Mouse (Mus musculus) heart, postnatal 0 days (tissue): Measurements from ENCODE around the gene Nfe2. TPM values are rescaled to one million over a fixed set of nuclear protein-coding genes. Genes with fewer than 3 reads are reported as not detected.
"Not testable (repeated sequence)": the region's sequence is repeated elsewhere in the genome, so short reads cannot be mapped to it uniquely, and the experiment has no call there.

ENCODE experiments used
- ATAC-seq: fragments of 200-750 bp; cut with Nextera tagmentation; 2 replicates; pipeline ENCODE4 v1.8.0; 2017; ENCODE audit warnings: low read depth, moderate number of reproducible peaks, moderate library complexity; ENCODE audit not compliant: insufficient read depth
- DNase-seq: peaks from one replicate; pipeline ENCODE4 v3.0.0-alpha.2; 2016; ENCODE audit warnings: low spot score
- H3K27ac ChIP-seq: fragments of 300-500 bp; sonication (generic); 2 replicates; pipeline ENCODE4 v1.5.1; 2014; ENCODE audit warnings: low read depth, mild to moderate bottlenecking
- H3K27me3 ChIP-seq: fragments of 300-500 bp; sonication (generic); 2 replicates; pipeline ENCODE4 v1.6.1; 2014; ENCODE audit warnings: low read length, mixed read lengths; ENCODE audit not compliant: control insufficient read depth, insufficient read depth
- H3K36me3 ChIP-seq: fragments of 300-500 bp; sonication (generic); replicated peaks from 2 replicates; pipeline ENCODE4 v1.6.1; 2014; ENCODE audit warnings: low read length, mixed read lengths; ENCODE audit not compliant: control insufficient read depth, insufficient read depth
- H3K4me1 ChIP-seq: fragments of 300-500 bp; sonication (generic); 2 replicates; pipeline ENCODE4 v1.6.1; 2014; ENCODE audit warnings: antibody characterized with exemption; ENCODE audit not compliant: control insufficient read depth, insufficient read depth
- H3K4me2 ChIP-seq: fragments of 300-500 bp; sonication (generic); 2 replicates; pipeline ENCODE4 v1.6.1; 2014; ENCODE audit warnings: low read depth, mild to moderate bottlenecking, low read length, moderate library complexity
- H3K4me3 ChIP-seq: fragments of 300-500 bp; sonication (generic); 2 replicates; pipeline ENCODE4 v1.5.1; 2014; ENCODE audit warnings: low read depth, low read length
- H3K9ac ChIP-seq: fragments of 300-500 bp; sonication (generic); replicated peaks from 2 replicates; pipeline ENCODE4 v1.6.1; 2014; ENCODE audit warnings: low read depth, low read length, mixed read lengths
- H3K9me3 ChIP-seq: fragments of 300-500 bp; sonication (generic); replicated peaks from 2 replicates; pipeline ENCODE4 v1.6.1; 2016; ENCODE audit warnings: low read length; ENCODE audit not compliant: control insufficient read depth
- CTCF ChIP-seq: IDR thresholded peaks from 2 replicates; pipeline ENCODE4 v1.5.1; 2016; ENCODE audit warnings: antibody characterized with exemption, control low read depth, low read depth
- EP300 ChIP-seq: IDR thresholded peaks from 2 replicates; pipeline ENCODE4 v1.6.1; 2016; ENCODE audit warnings: antibody characterized with exemption, low read depth
- WGBS: fragments of 180-500 bp; shearing (Covaris S2); extraction: QIAGEN DNeasy Blood & Tissue Kit; methylation state at CpG from one replicate; pipeline ENCODE4 v1.1.7; 2014; 5-methylcytosine and 5-hydroxymethylcytosine counted together
- polyA plus RNA-seq: library from polyadenylated mRNA; unstranded; fragments of >200 nt; fragmentation: Nextera tagmentation; extraction: Ambion mirVana; gene quantifications from 2 replicates; pipeline ENCODE4 v1.2.1, GENCODE M21; 2015
- total RNA-seq: library from RNA; depleted of rRNA; stranded (reverse); fragments of >200 nt; gene quantifications from 2 replicates; pipeline ENCODE4 v1.2.3, GENCODE M21; 2014; ENCODE audit warnings: low replicate concordance

Gene Nfe2
- total and polyA plus RNA-seq, 2 experiments from 2014 or later: 1.2 to 1.9 TPM

- Histone ChIP-seq H3K4me3 (no peak overlapping the region), H3K4me2 (no peak overlapping the region), H3K36me3 (peaks cover 14% of the 10 kb centered on the region), H3K9me3 (no peaks in the 10 kb centered on the region), H3K9ac (no peak overlapping the region), H3K27ac (no peak overlapping the region), H3K4me1 (peaks cover 9% of the 10 kb centered on the region; the same call in 1 of the 2 replicates), H3K27me3 (no peaks in the 10 kb centered on the region)
- DNase-seq (no peak), ATAC-seq (no peak)
- no peak for TF ChIP-seq EP300
- no peak for TF ChIP-seq CTCF
- WGBS: 65% methylated on average over 3 of the region's 3 CpGs
Observed at GRCm38 (mm10) chr15:103252660-103253059, 5.5 kb downstream of the Nfe2 start.

- Histone ChIP-seq H3K9ac (no peak overlapping the region), H3K27me3 (no peaks in the 10 kb centered on the region), H3K4me3 (no peak overlapping the region), H3K4me2 (no peak overlapping the region), H3K9me3 (no peaks in the 10 kb centered on the region), H3K4me1 (peaks cover 9% of the 10 kb centered on the region; the same call in 1 of the 2 replicates), H3K27ac (no peak overlapping the region), H3K36me3 (peaks cover 24% of the 10 kb centered on the region)
- WGBS: 22% methylated on average over 1 of the region's 1 CpGs
- TF ChIP-seq CTCF: no peak
- no peak for TF ChIP-seq EP300
- no peak for DNase-seq
- ATAC-seq: no peak
Observed at GRCm38 (mm10) chr15:103251595-103251994, 6.6 kb downstream of the Nfe2 start.

- Histone ChIP-seq H3K4me3 (no peak overlapping the region), H3K4me1 (peaks cover 6% of the 10 kb centered on the region; the same call in 1 of the 2 replicates), H3K9ac (no peak overlapping the region), H3K36me3 (peaks cover 38% of the 10 kb centered on the region), H3K27ac (no peak overlapping the region), H3K9me3 (no peaks in the 10 kb centered on the region), H3K27me3 (no peaks in the 10 kb centered on the region), H3K4me2 (no peak overlapping the region)
- TF ChIP-seq EP300 (no peak), CTCF (peak; percentile 89)
- ATAC-seq: peak; percentile 25; the same call in 1 of the 2 replicates
- WGBS: 40% methylated on average over 2 of the region's 2 CpGs
- DNase-seq: no peak
Observed at GRCm38 (mm10) chr15:103250195-103250740, 7.9 kb downstream of the Nfe2 start.

GRCm38 (mm10) chr15:103249511-103249910 is 8.7 kb downstream of the Nfe2 start:
- H3K9me3 ChIP-seq, ATAC-seq, H3K27me3 ChIP-seq, H3K9ac ChIP-seq, H3K4me1 ChIP-seq, H3K4me3 ChIP-seq, H3K27ac ChIP-seq, H3K4me2 ChIP-seq, DNase-seq: not testable (repeated sequence)
- 86% methylated on average over 6 of the region's 6 CpGs for WGBS
- H3K36me3 ChIP-seq: peaks cover 43% of the 10 kb centered on the region

GRCm38 (mm10) chr15:103248401-103249313 is 9.5 kb downstream of the Nfe2 start:
- no peak overlapping the region for H3K4me3 ChIP-seq
- no peak for TF ChIP-seq EP300
- TF ChIP-seq CTCF: no peak
- no peaks in the 10 kb centered on the region for H3K27me3 ChIP-seq
- ATAC-seq (no peak), DNase-seq (no peak)
- H3K9ac ChIP-seq: no peak overlapping the region
- H3K9me3 ChIP-seq: no peaks in the 10 kb centered on the region
- WGBS: 72% methylated on average over 28 of the region's 28 CpGs
- H3K4me2 ChIP-seq: no peak overlapping the region
- no peaks in the 10 kb centered on the region; the same call in 1 of the 2 replicates for H3K4me1 ChIP-seq
- peaks cover 48% of the 10 kb centered on the region for H3K36me3 ChIP-seq
- no peak overlapping the region for H3K27ac ChIP-seq
